Mouse (Mus musculus) lung, adult 10 weeks (tissue): ENCODE measurements around the gene Spaca5. TPM values are rescaled to one million over a fixed set of nuclear protein-coding genes. Genes with fewer than 3 reads are reported as not detected.

Experiments
- polyA plus RNA-seq: library from polyadenylated mRNA; stranded (reverse); fragments of 350-450 nt; fragmentation: Illumina TruSeq; extraction: RNeasy Lipid Tissue Mini Kit (QIAGEN cat#74804); gene quantifications from one replicate; pipeline ENCODE4 v1.2.3, GENCODE M21; 2014; ENCODE audit warnings: low read depth, low replicate concordance; ENCODE audit not compliant: insufficient read depth

The Spaca5 gene
- polyA plus RNA-seq: not detected

DNA sequence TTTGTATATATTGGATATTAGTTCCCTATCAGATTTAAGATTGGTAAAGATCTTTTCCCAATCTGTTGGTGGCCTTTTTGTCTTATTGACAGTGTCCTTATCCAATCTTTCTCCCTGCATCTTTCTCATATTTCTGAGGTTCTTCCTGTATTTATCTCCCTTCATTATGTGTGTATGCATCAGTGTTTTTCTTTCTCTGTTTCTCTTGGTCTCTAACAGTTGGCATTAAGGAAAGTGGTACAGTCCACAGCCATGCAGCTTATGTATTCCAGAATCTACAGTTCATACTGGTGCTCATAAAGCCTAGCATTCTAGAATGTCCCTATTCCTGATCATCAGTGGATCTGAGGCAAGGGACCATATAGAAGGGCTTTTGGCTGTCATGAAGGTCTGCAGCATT is at the start of gene Spaca5:
Gene Spaca5 (plus strand): TSS at position 301 of the 400 bp plus-strand sequence.

GRCm38 (mm10) chrX:21061866-21062543 is 6.2 kb upstream of the Spaca5 start, which contains the start of gene Zfp182:
TSS of gene Zfp182 (minus strand) at chrX:21062316.

DNA sequence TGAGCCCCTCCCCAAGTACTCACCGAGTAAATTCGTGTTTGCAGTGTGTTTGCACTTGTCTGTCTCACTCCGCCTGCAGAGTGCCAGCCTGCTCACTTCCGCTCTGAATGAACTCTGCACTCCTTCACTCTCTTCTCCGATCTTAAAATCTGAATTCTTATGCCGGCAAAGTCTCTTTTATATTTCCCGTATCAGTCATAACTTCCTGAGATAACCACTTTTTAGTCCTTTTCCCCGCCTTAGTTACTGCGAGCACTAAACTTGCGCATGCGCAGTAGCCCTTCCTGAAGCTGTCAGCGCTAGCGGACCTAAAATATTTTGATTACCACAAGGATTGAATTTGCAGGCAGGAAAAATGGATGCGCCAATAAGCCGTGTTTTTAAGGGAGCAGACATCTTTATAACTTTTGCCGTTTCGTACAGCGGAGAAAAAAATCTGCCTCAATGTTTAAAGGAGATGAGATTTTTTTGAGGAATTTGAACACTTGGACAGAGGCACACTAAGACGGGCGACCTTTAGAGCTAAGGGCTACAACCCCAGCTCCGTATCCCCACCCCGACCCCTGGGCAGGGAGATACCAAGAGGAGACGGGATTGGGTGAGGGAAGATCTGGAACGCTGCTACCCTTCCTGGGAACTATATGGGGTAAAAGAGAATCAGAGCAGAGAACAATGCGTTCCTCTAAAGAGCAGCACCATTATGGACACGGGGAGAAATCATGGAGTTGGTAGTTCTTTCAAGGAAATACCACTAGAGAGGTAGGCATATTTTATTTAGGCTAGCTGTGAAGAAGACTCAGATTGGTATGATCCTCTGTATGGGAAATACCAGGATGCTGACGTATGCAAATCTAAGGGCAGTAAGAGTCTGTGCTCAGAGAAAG is 21.0 kb downstream of the Spaca5 start, which contains the start of gene Zfp300:
Gene Zfp300 (minus strand): TSS at position 545 of the 884 bp plus-strand sequence.

DNA sequence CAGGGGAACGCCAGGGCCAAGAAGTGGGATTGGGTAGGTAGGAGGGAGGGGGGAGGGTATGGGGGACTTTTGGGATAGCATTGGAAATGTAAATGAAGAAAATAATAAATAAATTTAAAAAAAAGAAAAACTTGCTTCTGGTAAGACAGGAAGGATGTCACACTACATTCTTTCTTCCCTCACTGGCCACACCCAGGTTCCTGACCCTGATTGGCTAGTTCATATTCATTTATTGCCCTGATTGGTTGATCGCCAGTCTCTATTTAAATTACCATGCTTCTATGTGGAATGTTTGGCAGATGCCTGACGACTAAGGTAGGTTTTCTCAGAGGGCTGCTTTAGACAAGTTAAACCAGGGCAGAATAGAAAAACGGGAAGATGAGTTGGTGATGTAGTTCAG is 47.3 kb downstream of the Spaca5 start, which contains the start of gene Ssxa1:
Gene Ssxa1 (plus strand): TSS at position 301 of the 400 bp plus-strand sequence.

Other genes with a start within 250 kb of the Spaca5 start
- 19.8 TPM for gene Timp1, start 198.2 kb upstream of the Spaca5 start, polyA plus RNA-seq
- gene Syn1, start 147.4 kb upstream of the Spaca5 start, polyA plus RNA-seq: 0.33 TPM
- gene Cfp, start 136.9 kb upstream of the Spaca5 start, polyA plus RNA-seq: 32.9 TPM
- gene Elk1, start 117.8 kb upstream of the Spaca5 start, polyA plus RNA-seq: 3.6 TPM
- 43.8 TPM for gene Uxt, start 106.4 kb upstream of the Spaca5 start, polyA plus RNA-seq
- gene Zfp182, start 6.1 kb upstream of the Spaca5 start, polyA plus RNA-seq: 2.5 TPM
- gene Zfp300, start 21.1 kb downstream of the Spaca5 start, polyA plus RNA-seq: 0.39 TPM
- gene Ssxa1, start 47.4 kb downstream of the Spaca5 start, polyA plus RNA-seq: not detected
- gene Gm21876, start 107.2 kb downstream of the Spaca5 start, polyA plus RNA-seq: not detected